Mouse (Mus musculus): ENCODE results near the gene Ralgps1. TPM values are rescaled to one million over a fixed set of nuclear protein-coding genes. Genes with fewer than 3 reads are reported as not detected.

The Ralgps1 gene
- total and polyA plus RNA-seq, 3 experiments: 0.89 to 2.6 TPM; not detected in 1

GRCm38 (mm10) chr2:33268384-33269131, 102.7 kb downstream of the Ralgps1 start:
- no peak for DNase-seq (ENCODE audit: low read depth, low spot score)
- no peak for TF ChIP-seq MYB (IDR thresholded peaks at IDR 0.05; ENCODE audit: low read depth, low read length)
- TF ChIP-seq KAT2A (conservative IDR thresholded peaks at IDR 0.05; ENCODE audit: low read depth, low read length): no peak
- no peak for TF ChIP-seq POLR2AphosphoS2 (IDR thresholded peaks at IDR 0.05; ENCODE audit: low read length)
- no peak for TF ChIP-seq MAX (IDR thresholded peaks at IDR 0.05; ENCODE audit: low read length)
- no peak for TF ChIP-seq MYC (IDR thresholded peaks at IDR 0.05; ENCODE audit: low read depth, low read length)
- no peak for TF ChIP-seq ELF1 (IDR thresholded peaks at IDR 0.05; ENCODE audit: low read depth, low read length)
- no peak for TF ChIP-seq BHLHE40 (IDR thresholded peaks at IDR 0.05; ENCODE audit: borderline replicate concordance, low read depth, low read length)
- no peak for TF ChIP-seq ZNF384 (IDR thresholded peaks at IDR 0.05; ENCODE audit: low read depth, low read length)
- no peak for TF ChIP-seq RAD21 (IDR thresholded peaks at IDR 0.05; ENCODE audit: low read depth, low read length)
- no peak for TF ChIP-seq MXI1 (IDR thresholded peaks at IDR 0.05; ENCODE audit: low read depth, low read length)
- no peak for TF ChIP-seq E2F4 (IDR thresholded peaks at IDR 0.05; ENCODE audit: borderline replicate concordance, low read depth, low read length)
- no peak for TF ChIP-seq ZC3H11A (IDR thresholded peaks at IDR 0.05; ENCODE audit: low read depth, low read length)
- no peak for TF ChIP-seq NELFE (IDR thresholded peaks at IDR 0.05; ENCODE audit: low read depth, low read length)
- no peak for TF ChIP-seq ZKSCAN1 (IDR thresholded peaks at IDR 0.05; ENCODE audit: low read depth, low read length)
- no peak for TF ChIP-seq CHD1 (IDR thresholded peaks at IDR 0.05; ENCODE audit: low read depth, low read length)
- TF ChIP-seq TAL1 (IDR thresholded peaks at IDR 0.05; ENCODE audit: low read length): no peak
- no peak for TF ChIP-seq RCOR1 (IDR thresholded peaks at IDR 0.05; ENCODE audit: low read depth, low read length)
- no peak for TF ChIP-seq GATA1 (IDR thresholded peaks at IDR 0.05; ENCODE audit: low read depth, low read length)
- no peaks in the 10 kb centered on the region for H3K79me2 ChIP-seq (ENCODE audit: control insufficient read depth, insufficient read depth, low read length, poor library complexity)
- no peaks in the 10 kb centered on the region for H3K4me1 ChIP-seq (ENCODE audit: control insufficient read depth in 1 of 2, insufficient read depth in 2 of 2, low read length in 2 of 2)
- no peaks in the 10 kb centered on the region for H3K9me3 ChIP-seq (replicated peaks; ENCODE audit: insufficient read depth, low read length)
- H3K27me3 ChIP-seq (ENCODE audit: control insufficient read depth in 1 of 2, insufficient read depth in 2 of 2, low read length in 2 of 2): no peaks in the 10 kb centered on the region
- no peaks in the 10 kb centered on the region for H3K36me3 ChIP-seq (ENCODE audit: control insufficient read depth in 1 of 2, insufficient read depth in 2 of 2, low read length in 2 of 2)
- H3K9ac ChIP-seq (ENCODE audit: control insufficient read depth, low read depth, low read length, poor library complexity, severe bottlenecking): no peak overlapping the region
- H3K27ac ChIP-seq (ENCODE audit: control insufficient read depth, low read depth, low read length): no peak overlapping the region
- H3K4me3 ChIP-seq (ENCODE audit: control insufficient read depth in 1 of 2, insufficient read depth in 1 of 2, low read depth in 2 of 2, low read length in 2 of 2): no peak overlapping the region

- Histone ChIP-seq H3K9ac (ENCODE audit: control insufficient read depth, low read depth, low read length, poor library complexity, severe bottlenecking) (no peak overlapping the region), H3K4me1 (ENCODE audit: control insufficient read depth in 1 of 2, insufficient read depth in 2 of 2, low read length in 2 of 2) (no peaks in the 10 kb centered on the region), H3K27me3 (ENCODE audit: control insufficient read depth in 1 of 2, insufficient read depth in 2 of 2, low read length in 2 of 2) (no peaks in the 10 kb centered on the region), H3K79me2 (ENCODE audit: control insufficient read depth, insufficient read depth, low read length, poor library complexity) (no peaks in the 10 kb centered on the region), H3K4me3 (ENCODE audit: control insufficient read depth in 1 of 2, insufficient read depth in 1 of 2, low read depth in 2 of 2, low read length in 2 of 2) (no peak overlapping the region), H3K9me3 (replicated peaks; ENCODE audit: insufficient read depth, low read length) (no peaks in the 10 kb centered on the region), H3K27ac (ENCODE audit: control insufficient read depth, low read depth, low read length) (no peak overlapping the region), H3K36me3 (ENCODE audit: control insufficient read depth in 1 of 2, insufficient read depth in 2 of 2, low read length in 2 of 2) (no peaks in the 10 kb centered on the region)
- no peak for DNase-seq (ENCODE audit: low read depth, low spot score)
- no peak for TF ChIP-seq MYC (IDR thresholded peaks at IDR 0.05; ENCODE audit: low read depth, low read length)
- TF ChIP-seq UBTF (IDR thresholded peaks at IDR 0.05; ENCODE audit: borderline replicate concordance, insufficient read depth, low read depth, low read length): no peak
- no peak for TF ChIP-seq ZNF384 (IDR thresholded peaks at IDR 0.05; ENCODE audit: low read depth, low read length)
- no peak for TF ChIP-seq TCF12 (IDR thresholded peaks at IDR 0.05; ENCODE audit: low read depth, low read length)
- no peak for TF ChIP-seq ZKSCAN1 (IDR thresholded peaks at IDR 0.05; ENCODE audit: low read depth, low read length)
- no peak for TF ChIP-seq NRF1 (IDR thresholded peaks at IDR 0.05; ENCODE audit: insufficient read depth, low read depth, low read length, poor library complexity, severe bottlenecking)
- TF ChIP-seq EP300 (IDR thresholded peaks at IDR 0.05; ENCODE audit: low read depth in 1 of 2, low read length in 2 of 2): no peak
- TF ChIP-seq ELF1 (IDR thresholded peaks at IDR 0.05; ENCODE audit: low read depth, low read length): no peak
- TF ChIP-seq CHD1 (IDR thresholded peaks at IDR 0.05; ENCODE audit: low read depth, low read length): no peak
- no peak for TF ChIP-seq GABPA (IDR thresholded peaks at IDR 0.05; ENCODE audit: low read depth, low read length)
- no peak for TF ChIP-seq USF2 (IDR thresholded peaks at IDR 0.05; ENCODE audit: borderline replicate concordance in 1 of 2, insufficient read depth in 1 of 2, low read depth in 1 of 2, low read length in 2 of 2)
- no peak for TF ChIP-seq HCFC1 (IDR thresholded peaks at IDR 0.05; ENCODE audit: low read depth, low read length)
- TF ChIP-seq ETS1 (IDR thresholded peaks at IDR 0.05; ENCODE audit: low read depth, low read length): no peak
- TF ChIP-seq ZMIZ1 (IDR thresholded peaks at IDR 0.05; ENCODE audit: low read depth, low read length): no peak
- TF ChIP-seq MAX (IDR thresholded peaks at IDR 0.05; ENCODE audit: low read length): no peak
- TF ChIP-seq SIN3A (IDR thresholded peaks at IDR 0.05; ENCODE audit: low read length): no peak
- no peak for TF ChIP-seq E2F4 (IDR thresholded peaks at IDR 0.05; ENCODE audit: borderline replicate concordance, low read depth, low read length)
- TF ChIP-seq MXI1 (IDR thresholded peaks at IDR 0.05; ENCODE audit: low read depth, low read length): no peak
These were observed 104.2 kb downstream of the Ralgps1 start for GRCm38 (mm10) chr2:33267075-33267474.

All from MEL (cell line).